Mouse (Mus musculus) stomach, embryonic 16.5 days (tissue): ENCODE results near the gene Ccdc85c. TPM values are rescaled to one million over a fixed set of nuclear protein-coding genes. Genes with fewer than 3 reads are reported as not detected.

Source experiments
- ATAC-seq: fragments of 200-750 bp; cut with Nextera tagmentation; 2 replicates; pipeline ENCODE4 v1.8.0; 2017; ENCODE audit warnings: moderate number of reproducible peaks, moderate TSS enrichment; ENCODE audit not compliant: insufficient read depth, low FRiP score
- H3K27ac ChIP-seq: fragments of 300-500 bp; sonication (generic); 2 replicates; pipeline ENCODE4 v1.5.1; 2014; ENCODE audit warnings: low read length
- H3K27me3 ChIP-seq: fragments of 300-500 bp; sonication (generic); 2 replicates; pipeline ENCODE4 v1.6.1; 2014; ENCODE audit warnings: low read length, control low read depth, mixed read lengths; ENCODE audit not compliant: control insufficient read depth, insufficient read depth
- H3K36me3 ChIP-seq: fragments of 300-500 bp; sonication (generic); 2 replicates; pipeline ENCODE4 v1.6.1; 2014; ENCODE audit warnings: low read length; ENCODE audit not compliant: control insufficient read depth, insufficient read depth
- H3K4me1 ChIP-seq: fragments of 300-500 bp; sonication (generic); 2 replicates; pipeline ENCODE4 v1.6.1; 2014; ENCODE audit warnings: low read length, control low read depth, mixed read lengths; ENCODE audit not compliant: control insufficient read depth, insufficient read depth
- H3K4me2 ChIP-seq: fragments of 300-500 bp; sonication (generic); 2 replicates; pipeline ENCODE4 v1.6.1; 2014; ENCODE audit warnings: low read depth, low read length, mixed read lengths
- H3K4me3 ChIP-seq: fragments of 300-500 bp; sonication (generic); replicated peaks from 2 replicates; pipeline ENCODE4 v1.5.1; 2014; ENCODE audit warnings: mild to moderate bottlenecking, low read length
- H3K9ac ChIP-seq: fragments of 300-500 bp; sonication (generic); 2 replicates; pipeline ENCODE4 v1.6.1; 2014; ENCODE audit warnings: low read length
- H3K9me3 ChIP-seq: fragments of 300-500 bp; sonication (generic); replicated peaks from 2 replicates; pipeline ENCODE4 v1.6.1; 2016; ENCODE audit warnings: low read length, control low read depth; ENCODE audit not compliant: control insufficient read depth
- WGBS: fragments of 180-500 bp; shearing (Covaris S2); extraction: QIAGEN DNeasy Blood & Tissue Kit; methylation state at CpG from one replicate; pipeline ENCODE4 v1.1.7; 2014; 5-methylcytosine and 5-hydroxymethylcytosine counted together
- polyA plus RNA-seq: library from polyadenylated mRNA; unstranded; fragments of >200 nt; fragmentation: Nextera tagmentation; extraction: Ambion mirVana; gene quantifications from 2 replicates; pipeline ENCODE4 v1.2.1, GENCODE M21; 2015

Gene Ccdc85c
- polyA plus RNA-seq, 1 experiment from 2014 or later: 6.9 TPM

DNA sequence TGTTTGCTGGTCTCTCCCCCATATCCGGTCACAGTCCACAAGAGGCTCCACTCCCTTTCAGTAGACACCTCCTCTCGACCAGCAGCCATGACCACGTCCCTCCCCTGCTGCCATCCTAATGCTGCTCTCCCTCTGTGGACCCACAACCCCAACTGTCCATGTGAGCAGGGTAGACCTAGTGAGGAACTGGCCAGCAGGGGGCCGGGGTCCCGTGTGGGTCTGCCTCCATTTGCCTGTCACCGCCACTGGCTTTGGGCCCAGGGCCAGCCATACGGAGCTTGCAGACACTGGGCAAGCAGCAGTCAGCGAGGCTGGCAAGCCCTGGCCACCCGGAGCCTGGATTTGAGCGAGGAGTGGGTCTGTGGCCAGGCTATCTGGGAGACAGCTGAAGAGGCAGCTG is 54.0 kb downstream of the Ccdc85c start:
- no peak overlapping the region for H3K27ac ChIP-seq
- H3K4me3 ChIP-seq: no peak overlapping the region
- no peaks in the 10 kb centered on the region for H3K27me3 ChIP-seq
- H3K9ac ChIP-seq: no peak overlapping the region
- no peaks in the 10 kb centered on the region for H3K9me3 ChIP-seq
- no peaks in the 10 kb centered on the region for H3K36me3 ChIP-seq
- H3K4me2 ChIP-seq: no peak overlapping the region
- WGBS: 60% methylated on average over 10 of the region's 10 CpGs
- H3K4me1 ChIP-seq: peaks cover 47% of the 10 kb centered on the region
- no peak for ATAC-seq

DNA sequence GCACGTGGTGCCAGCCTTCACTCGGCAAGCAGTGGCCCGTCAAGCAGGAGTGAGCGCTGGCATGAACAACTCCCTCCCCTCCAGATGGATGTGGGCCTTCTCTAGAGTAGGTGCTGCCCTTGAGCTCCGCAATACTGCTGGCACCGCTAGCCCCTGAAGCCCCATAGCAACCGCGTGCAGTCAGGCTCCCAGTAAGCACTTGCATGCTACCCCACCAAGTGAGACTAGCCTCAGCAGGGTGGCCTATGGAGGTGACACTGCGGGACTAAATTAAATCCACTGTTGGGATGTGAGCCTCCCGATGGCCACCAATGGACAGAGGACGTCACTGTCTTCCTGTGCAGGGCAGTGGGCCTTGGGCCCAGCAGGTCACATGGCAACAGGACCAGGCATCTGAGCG is 54.6 kb downstream of the Ccdc85c start:
- peak overlapping the region; percentile 89; the same call in 1 of the 2 replicates for H3K27ac ChIP-seq
- WGBS: 72% methylated on average over 12 of the region's 12 CpGs
- H3K4me2 ChIP-seq: no peak overlapping the region
- no peaks in the 10 kb centered on the region for H3K9me3 ChIP-seq
- no peaks in the 10 kb centered on the region for H3K27me3 ChIP-seq
- peaks cover 41% of the 10 kb centered on the region for H3K4me1 ChIP-seq
- H3K4me3 ChIP-seq: no peak overlapping the region
- no peaks in the 10 kb centered on the region for H3K36me3 ChIP-seq
- no peak for ATAC-seq
- peak overlapping the region; percentile 49; the same call in 1 of the 2 replicates for H3K9ac ChIP-seq

DNA sequence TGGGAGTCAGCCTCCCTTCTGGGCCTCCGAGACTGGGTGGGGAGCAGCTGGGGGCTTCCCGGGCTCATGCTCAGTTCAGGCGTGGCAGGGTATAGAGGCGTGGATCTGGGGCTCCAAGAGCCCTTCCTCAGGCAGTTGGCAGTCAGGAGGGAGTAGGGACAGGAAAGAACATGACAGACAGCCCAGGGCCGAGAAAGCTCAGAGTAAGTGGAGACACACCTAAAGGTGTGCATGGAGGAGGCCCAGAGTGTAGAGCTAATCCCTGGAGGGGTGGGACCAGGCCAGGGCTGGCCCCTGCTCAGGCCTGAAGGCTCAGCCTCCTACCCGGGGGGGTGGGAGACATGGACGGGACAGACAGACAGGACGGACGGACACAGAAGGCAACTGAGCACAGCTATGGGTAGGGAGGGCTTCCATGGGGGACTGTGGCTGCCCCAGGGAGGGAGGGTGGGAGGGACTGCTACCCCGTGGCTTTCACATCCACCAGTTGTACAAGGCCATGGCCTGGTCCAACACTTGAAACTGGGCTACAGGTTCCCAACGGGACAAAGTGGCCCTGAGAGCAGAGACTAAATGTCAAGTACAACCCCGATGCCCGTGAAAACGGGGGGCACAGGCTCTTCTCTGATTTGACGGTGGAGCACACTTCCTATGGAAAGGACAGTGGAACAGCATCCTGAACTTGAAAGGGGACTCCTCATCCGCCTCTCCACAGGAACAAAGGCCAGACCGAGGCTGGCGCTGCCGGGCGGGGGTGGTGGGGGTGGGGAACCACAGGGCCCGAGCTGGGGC is 55.2 kb downstream of the Ccdc85c start:
- no peaks in the 10 kb centered on the region for H3K27me3 ChIP-seq
- H3K4me2 ChIP-seq: peak overlapping the region; percentile 41
- peak overlapping the region; percentile 49 for H3K9ac ChIP-seq
- H3K4me1 ChIP-seq: peaks cover 42% of the 10 kb centered on the region
- peak; percentile 38 for ATAC-seq
- no peaks in the 10 kb centered on the region for H3K36me3 ChIP-seq
- no peaks in the 10 kb centered on the region for H3K9me3 ChIP-seq
- peak overlapping the region; percentile 89 for H3K27ac ChIP-seq
- H3K4me3 ChIP-seq: no peak overlapping the region
- 67% methylated on average over 21 of the region's 21 CpGs for WGBS

DNA sequence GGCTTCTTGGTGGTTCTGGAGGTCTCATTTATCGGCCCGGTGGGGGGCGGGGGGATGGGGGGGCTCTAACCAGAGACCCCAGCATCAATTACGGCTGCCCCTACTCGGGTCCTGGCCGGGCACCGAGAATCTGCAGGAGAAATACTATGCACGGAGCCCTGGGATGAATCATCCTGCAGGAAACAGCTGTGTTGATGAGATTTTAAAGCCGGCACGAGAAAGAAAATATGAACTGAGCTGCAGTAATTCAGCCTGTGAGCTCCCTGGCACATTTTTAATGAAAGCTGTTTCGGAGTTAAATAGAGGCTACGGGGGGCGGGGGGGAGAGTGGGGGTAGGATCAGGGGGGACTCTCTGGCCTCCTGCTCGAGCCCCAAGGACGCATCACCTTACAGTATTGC is 56.1 kb downstream of the Ccdc85c start:
- no peak for ATAC-seq
- Histone ChIP-seq H3K27me3 (no peaks in the 10 kb centered on the region), H3K4me2 (peak overlapping the region; percentile 41), H3K9me3 (no peaks in the 10 kb centered on the region), H3K4me1 (peaks cover 44% of the 10 kb centered on the region), H3K4me3 (no peak overlapping the region), H3K9ac (peak overlapping the region; percentile 49; the same call in 1 of the 2 replicates), H3K36me3 (no peaks in the 10 kb centered on the region), H3K27ac (peak overlapping the region; percentile 89)
- 46% methylated on average over 15 of the region's 15 CpGs for WGBS

DNA sequence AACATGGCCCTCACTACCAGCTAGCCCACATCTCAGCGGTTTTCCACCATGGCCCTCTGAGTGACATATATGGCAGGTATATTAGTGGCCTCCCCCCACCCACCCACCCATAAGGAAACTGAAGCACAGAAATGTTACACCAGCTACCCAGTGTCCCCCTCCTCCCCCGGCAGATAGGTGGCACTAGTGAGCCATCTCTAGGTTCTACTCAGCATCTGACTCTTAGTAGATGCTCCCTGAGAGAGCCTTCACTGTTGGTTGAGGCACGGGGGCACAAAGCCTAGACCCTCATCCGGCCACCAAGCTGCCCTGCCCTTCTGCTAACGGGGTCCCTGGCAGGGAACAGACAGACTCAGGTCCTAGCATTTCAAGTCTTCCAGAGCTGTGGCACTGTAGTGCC is 57.7 kb downstream of the Ccdc85c start:
- peaks cover 50% of the 10 kb centered on the region for H3K4me1 ChIP-seq
- ATAC-seq: no peak
- H3K4me3 ChIP-seq: no peak overlapping the region
- H3K27ac ChIP-seq: no peak overlapping the region
- H3K4me2 ChIP-seq: no peak overlapping the region
- H3K9ac ChIP-seq: no peak overlapping the region
- no peaks in the 10 kb centered on the region for H3K27me3 ChIP-seq
- 77% methylated on average over 5 of the region's 5 CpGs for WGBS
- H3K36me3 ChIP-seq: no peaks in the 10 kb centered on the region
- H3K9me3 ChIP-seq: no peaks in the 10 kb centered on the region

DNA sequence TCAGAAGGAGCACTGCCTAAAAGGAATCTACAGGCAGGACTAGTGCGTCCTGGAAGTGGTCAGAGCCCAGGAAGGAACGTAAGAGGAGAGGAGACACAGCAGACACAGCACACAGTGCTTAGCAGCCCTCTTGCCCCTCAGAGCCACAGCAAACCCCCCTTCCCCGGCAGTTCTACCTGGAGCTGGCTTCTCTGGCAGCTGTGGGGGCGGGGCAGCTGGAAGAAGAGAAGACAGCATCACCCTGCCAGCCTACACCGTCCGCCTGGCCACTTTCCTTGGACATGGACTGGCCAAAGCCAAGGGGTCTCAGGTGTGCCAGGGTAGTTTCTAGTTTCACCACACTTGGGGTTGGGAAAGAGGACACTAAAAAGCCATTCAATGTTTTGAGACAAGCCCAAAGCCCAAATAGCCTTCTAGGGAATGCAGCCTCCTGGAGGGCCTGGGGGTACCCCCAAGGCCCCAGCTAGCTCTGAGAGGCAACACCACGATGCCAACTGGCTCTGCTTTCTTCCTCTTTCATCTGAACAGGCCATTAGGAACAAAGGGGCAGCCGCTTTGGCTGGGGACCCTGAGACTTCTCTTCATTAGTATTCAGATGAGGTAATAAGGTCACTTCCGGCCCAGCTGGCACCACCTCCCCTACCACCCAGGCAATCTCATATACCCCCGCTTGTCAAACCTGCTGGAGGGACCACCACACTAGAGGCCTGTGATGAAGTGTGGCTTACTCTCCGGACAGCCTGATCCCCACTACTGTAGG is 58.4 kb downstream of the Ccdc85c start:
- no peaks in the 10 kb centered on the region for H3K9me3 ChIP-seq
- H3K9ac ChIP-seq: no peak overlapping the region
- no peak overlapping the region for H3K4me2 ChIP-seq
- ATAC-seq: no peak
- WGBS: 77% methylated on average over 11 of the region's 11 CpGs
- no peaks in the 10 kb centered on the region for H3K27me3 ChIP-seq
- no peak overlapping the region for H3K27ac ChIP-seq
- H3K36me3 ChIP-seq: no peaks in the 10 kb centered on the region
- no peak overlapping the region for H3K4me3 ChIP-seq
- peaks cover 53% of the 10 kb centered on the region for H3K4me1 ChIP-seq

DNA sequence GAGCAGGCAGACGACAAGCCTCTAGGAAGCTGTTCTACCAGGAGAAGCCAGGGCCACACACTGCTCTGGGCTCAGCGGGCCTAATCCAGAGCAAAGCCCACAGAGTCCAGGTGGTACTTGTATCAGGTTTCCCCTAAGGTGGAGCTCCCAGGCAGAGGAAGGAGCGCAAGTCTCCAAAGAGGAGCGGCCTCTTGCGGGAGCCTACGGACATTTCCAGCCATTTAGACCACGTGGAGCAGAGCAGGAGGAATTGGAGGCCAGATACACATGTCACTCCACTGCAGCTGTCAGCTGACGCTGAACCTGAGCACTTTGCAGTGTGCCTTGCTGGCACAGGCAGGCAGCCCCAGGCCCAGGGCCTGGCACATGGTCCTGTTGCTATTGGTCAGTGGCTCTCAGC is 60.1 kb downstream of the Ccdc85c start:
- Histone ChIP-seq H3K9ac (no peak overlapping the region), H3K9me3 (no peaks in the 10 kb centered on the region), H3K4me2 (no peak overlapping the region), H3K27ac (no peak overlapping the region), H3K4me3 (no peak overlapping the region), H3K36me3 (no peaks in the 10 kb centered on the region), H3K27me3 (no peaks in the 10 kb centered on the region), H3K4me1 (peaks cover 39% of the 10 kb centered on the region)
- 34% methylated on average over 8 of the region's 8 CpGs for WGBS
- no peak for ATAC-seq

DNA sequence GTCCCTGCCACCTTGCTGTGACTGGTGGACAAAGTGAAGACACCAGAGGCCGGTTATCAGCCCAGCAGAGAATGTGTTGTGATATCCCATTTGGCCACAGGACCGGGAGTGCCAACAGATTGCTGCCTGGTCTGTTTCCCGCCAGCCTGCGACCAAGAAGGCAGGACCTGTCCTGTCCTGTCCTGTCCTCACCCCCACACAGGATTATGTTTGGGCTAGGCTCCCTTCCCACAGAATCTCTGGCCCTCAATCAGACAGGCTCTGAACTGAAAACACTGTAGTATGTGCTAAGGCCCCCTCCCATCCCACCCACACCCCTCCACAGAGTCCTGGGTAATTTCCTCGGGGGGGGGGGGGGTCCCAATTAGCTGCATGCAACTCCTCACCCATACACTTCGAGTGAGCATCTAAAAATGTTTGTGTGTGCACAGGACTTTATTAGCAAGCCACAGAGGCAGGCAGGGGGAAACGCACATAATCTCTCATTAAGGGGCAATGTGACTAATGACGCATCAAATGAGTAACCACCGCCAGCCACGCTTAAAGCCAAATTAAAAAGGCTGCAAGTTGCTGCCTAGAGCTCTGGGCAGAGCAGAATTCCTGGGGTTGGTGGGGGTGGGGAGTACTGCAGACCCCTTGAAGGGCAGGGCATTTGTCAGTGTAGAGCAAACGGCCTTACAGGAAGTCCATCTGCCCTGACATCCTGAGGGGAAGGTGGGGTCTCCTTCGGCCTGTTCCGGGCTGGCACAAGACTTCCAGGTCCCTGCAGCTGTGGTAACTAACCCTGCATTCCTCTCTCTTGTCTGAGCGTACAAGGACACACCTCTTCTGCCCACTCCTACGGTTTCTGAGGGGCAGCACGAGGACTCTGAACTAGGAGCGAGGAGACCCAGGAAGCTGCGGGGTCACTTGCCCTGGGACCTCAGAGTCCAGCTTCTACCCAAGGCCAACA is 61.9 kb downstream of the Ccdc85c start:
- WGBS: 45% methylated on average over 18 of the region's 18 CpGs
- H3K4me3 ChIP-seq: no peak overlapping the region
- H3K4me1 ChIP-seq: peaks cover 28% of the 10 kb centered on the region
- ATAC-seq: no peak
- no peak overlapping the region for H3K4me2 ChIP-seq
- H3K9me3 ChIP-seq: no peaks in the 10 kb centered on the region
- no peaks in the 10 kb centered on the region for H3K36me3 ChIP-seq
- no peak overlapping the region for H3K27ac ChIP-seq
- H3K9ac ChIP-seq: no peak overlapping the region
- H3K27me3 ChIP-seq: no peaks in the 10 kb centered on the region
